Mouse (Mus musculus) spleen, embryonic (tissue): ENCODE data around the gene Slc16a14.

Experiments used
- CTCF ChIA-PET: fragments of 350-600 bp; sonication (Branson Sonifier 250); formaldehyde crosslinking; loops from one replicate; lab custom pipeline; 2022; lab: Charles Lee

Gene Slc16a14

DNA sequence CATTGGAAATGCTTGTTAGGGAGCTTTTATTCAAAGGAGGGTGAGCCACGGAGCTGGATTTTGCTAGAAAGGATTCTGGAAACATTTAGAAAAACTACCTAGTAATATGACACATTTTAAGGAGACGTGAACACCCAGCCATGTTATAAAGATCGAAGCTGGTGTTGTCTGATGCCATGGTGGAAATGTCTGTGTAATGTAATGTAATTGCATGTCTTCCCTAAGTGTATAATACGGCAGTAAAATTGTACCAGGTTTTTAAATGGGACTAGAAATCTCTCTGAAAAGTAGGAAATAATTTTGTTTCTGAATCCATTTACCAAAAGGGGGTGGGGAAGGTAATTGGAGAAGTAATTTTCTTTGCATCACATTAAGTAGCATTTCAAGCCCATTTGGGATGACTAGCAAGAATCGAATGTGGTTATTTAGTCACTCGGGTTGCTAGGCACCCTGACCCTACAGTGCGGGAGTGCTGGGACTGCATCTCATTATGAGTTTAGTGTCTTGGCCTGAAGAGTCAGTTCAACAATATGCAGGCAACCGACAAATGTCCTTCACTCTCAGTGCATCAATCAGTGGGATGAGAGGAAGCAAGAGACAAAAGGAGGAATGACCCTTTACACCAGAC, 24.6 kb downstream of the Slc16a14 start:
- CTCF ChIA-PET = no interaction called here

DNA sequence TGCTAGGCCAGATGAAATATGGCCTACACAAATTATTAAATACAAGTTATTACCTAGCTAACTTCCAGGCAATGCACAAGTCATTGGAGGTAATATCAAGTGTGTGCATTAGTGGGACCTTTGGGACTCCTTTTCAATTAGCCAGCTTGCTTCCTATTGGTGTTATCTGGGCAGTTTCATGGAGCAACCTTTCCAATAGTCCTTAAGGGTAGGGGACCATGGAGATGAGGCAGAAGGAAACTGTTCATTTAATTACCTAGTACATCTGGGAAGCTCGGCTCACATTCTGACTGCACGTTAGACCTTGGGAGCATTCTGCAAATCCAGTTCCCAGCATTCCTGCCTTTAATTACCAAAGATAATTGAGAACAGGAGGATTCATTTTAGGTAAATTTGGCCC, 30.5 kb downstream of the Slc16a14 start:
- CTCF ChIA-PET = no interaction called here

DNA sequence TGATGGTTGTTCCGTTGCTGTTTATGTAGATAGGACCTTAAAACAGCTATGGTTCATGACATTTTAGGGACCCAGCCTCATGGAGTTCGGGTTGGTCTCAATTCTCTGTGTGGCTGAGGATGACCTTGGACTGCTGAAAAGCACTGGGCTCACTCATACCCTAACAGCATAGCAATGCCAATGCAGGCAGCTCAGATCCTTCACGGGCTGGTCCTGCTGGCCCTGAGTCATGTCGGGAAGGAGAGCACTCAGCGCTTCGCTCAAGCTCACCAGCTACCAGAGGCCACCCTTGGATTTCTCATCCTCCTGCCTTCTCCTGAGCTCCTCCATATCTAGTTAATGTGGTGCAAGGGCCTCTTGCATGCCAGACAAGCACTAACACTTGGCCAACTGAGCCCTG, 35.8 kb downstream of the Slc16a14 start:
- CTCF ChIA-PET = no interaction called here

DNA sequence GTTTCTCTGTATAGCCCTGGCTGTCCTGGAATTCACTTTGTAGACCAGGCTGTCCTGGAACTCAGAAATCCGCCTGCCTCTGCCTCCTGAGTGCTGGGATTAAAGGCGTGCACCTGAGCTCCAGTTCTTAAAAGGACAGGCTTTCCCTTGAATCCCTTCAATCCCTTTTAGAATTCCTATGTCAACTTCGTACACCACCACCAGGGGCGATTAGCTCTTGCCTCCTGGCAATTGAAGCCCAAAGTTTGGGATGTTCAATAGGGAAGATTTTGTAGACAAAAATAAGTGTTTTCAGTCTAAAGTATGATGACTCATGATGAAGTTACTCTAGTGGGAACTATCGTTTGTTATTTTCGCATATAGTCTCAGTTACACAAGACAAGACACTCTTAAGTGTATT, 37.6 kb downstream of the Slc16a14 start:
- CTCF ChIA-PET = no interaction called here

DNA sequence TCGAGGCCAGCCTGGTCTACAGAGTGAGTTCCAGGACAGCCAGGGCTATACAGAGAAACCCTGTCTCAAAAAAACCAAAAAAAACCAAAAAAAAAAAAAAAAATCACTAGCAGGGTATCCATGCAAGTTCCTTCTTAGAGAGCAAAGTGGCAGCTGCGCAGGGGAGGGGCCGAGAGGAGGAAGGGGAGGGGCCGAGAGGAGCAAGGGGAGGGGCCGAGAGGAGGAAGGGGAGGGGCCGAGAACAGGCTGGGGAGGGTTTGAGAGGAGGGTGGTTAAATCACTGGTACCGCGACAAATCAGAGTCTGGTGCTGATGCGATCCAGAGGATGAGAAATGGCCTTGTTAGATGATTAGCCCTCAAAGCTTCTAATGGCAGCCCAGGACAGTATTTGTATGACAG, 43.2 kb downstream of the Slc16a14 start:
- CTCF ChIA-PET = no interaction called here

DNA sequence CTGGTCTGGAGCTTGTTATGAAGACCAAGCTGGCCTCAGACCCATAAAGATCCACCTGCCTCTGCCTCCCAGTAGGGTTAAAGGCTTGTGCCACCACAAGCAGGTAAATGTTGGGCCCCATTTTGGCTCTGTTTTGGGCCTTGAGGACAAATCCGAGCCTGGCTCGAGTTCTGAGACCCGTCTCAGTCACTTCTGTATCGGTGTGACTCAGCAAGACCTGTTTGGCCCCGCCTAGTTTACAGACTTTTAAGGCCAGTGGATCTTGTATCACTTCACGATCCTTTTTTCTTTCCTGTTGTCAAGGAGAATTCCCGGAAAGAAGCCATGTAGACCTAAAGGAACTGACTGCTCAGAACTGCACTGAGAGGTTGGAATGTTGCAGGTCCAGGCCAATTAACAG, 44.4 kb downstream of the Slc16a14 start:
- CTCF ChIA-PET = no interaction called here

DNA sequence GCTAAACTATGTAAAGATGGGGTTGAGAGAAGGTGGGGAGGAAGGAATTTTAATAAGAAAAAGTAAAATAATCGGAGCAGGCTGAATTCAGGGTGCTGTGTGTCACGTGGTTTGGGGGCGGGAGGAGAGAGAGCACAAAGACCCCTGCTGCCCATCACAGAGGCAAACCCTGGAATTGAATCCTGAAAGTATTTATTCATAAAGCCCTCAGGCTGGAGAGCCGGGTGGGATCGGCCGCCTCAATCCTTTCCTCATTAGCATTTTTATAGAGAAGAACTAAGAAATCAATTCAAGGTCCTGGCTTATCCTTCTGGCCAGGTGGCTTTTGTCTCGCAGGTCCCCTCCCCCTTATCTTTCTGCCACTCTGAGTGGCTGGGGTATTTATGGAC, 44.9 kb downstream of the Slc16a14 start:
- CTCF ChIA-PET = no interaction called here

DNA sequence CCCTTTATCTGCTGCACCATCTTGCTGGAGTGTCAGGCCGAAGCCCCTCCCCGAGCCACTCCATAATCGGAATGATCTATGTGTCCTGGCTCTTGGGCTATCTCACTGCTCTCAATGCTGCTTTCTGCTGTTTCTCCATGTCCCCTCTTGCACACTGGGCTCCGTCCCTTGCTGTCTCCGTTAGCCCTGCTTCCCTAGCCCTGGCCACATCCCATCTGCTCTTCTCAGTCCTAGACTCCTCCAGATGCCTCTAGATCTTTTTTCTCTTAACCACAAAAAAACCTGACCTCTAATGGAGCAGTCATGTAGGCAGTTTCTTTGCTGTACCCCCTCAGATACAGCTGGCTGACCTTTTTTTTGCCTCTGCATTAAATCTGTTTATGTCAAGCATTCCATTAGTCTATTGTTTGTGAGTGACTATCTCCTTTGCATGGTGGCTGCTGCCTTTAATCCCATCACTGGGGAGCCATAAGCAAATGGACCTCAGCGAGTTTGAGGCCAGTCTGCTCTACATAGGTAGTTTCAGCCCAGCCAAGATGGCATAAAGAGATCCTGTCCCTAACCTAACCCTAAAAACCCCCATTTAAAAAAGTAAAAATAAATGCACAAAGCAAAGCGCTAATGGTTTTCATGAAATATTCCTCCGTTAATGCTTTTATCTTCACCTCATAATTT, 45.5 kb downstream of the Slc16a14 start:
- CTCF ChIA-PET = no interaction called here

DNA sequence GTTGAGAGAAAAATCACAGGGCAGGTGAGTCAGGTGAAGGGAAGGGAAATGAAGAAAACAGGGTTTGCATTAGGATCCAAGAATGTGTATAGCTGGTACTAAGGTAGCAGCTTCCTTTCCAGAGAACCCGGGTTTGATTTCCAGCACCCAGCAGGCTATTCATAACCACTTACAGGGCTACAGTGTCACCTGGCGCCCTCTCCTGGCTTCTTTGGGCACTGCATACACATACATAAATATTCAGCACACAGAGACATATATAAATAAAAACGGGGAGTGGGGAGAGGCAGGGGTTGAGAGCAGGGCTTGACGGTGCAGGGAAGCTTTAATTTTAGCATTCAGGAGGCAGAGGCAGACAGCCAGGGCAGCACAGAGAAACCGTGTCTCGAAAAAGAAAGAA, 49.0 kb downstream of the Slc16a14 start:
- CTCF ChIA-PET = no interaction called here

DNA sequence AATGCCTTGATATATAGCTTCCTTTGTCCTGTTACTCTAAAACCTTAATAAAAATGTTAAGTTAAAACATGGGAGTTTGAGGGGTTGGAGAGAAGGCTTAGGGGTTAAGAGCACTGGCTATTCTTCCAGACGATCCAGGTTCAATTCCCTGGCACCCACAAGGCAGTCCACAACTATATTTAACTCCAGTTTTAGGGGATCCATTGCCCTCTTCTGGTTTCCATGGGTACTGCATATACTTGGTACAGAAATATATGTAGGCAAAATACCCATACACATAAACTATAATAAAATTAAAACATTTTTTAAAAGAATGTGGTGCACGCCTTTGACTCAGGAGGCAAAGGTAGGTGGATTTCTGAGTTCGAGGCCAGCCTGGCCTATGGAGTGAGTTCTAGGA, 49.8 kb downstream of the Slc16a14 start:
- CTCF ChIA-PET = no interaction called here

DNA sequence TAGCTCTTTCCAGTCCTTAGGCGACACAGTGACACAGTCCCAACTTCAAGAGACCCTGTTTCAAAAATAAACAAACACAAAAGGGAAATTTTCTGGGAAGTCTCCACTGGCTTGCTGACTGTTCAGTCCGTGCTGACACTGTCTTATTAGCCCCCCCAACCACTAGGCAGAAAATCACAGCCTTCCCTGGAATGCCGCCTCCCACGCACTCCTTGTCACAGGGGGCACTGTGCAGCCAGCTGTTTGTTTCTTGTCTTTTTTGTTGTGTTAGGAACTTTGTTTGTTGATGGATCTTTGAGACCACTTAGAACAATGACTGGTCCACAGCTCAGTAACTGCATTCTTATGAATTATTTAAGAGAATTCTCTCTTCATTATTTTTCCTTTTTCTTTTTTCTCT, 51.0 kb downstream of the Slc16a14 start:
- CTCF ChIA-PET = no interaction called here

DNA sequence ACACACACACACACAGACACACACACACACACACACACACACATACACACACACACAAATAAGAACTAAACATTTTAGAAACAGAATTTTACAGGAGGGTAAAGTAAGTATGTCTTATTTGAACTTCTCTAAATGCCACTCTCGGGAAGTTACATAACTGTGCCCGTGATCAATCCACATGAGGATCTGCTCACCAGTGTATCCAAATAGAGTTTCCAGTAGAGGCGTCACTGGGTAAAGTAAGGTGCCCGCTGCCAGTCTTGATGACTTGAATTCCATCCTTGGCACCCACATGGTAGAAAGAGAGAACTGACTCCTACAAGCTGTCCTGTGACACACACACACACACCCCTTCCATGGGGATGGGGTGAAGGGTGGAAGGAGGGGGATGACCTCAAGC, 52.0 kb downstream of the Slc16a14 start:
- CTCF ChIA-PET = no interaction called here

DNA sequence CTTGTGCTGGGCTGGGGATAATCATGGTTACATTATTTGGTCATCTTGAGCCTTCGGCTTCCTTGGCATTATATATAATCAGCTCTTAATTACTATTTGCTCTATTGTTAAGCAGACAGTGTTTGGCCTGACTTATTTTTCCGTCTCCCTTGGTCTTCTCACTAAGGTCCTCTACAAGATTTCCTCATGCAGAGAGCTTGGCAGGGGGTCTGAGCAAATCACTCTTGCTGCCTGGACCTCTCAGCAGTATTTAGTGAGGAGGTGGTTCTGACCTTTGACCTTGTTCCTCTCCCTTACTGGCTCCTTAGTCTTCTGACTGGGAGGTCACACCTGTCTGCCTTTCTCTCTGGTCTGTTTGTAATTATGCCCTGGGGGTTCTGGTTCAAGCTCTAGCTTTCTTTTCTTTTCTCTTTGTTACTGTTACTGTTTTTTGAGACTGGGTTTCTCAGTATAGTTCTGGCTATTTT, 52.8 kb downstream of the Slc16a14 start:
- CTCF ChIA-PET = no interaction called here

DNA sequence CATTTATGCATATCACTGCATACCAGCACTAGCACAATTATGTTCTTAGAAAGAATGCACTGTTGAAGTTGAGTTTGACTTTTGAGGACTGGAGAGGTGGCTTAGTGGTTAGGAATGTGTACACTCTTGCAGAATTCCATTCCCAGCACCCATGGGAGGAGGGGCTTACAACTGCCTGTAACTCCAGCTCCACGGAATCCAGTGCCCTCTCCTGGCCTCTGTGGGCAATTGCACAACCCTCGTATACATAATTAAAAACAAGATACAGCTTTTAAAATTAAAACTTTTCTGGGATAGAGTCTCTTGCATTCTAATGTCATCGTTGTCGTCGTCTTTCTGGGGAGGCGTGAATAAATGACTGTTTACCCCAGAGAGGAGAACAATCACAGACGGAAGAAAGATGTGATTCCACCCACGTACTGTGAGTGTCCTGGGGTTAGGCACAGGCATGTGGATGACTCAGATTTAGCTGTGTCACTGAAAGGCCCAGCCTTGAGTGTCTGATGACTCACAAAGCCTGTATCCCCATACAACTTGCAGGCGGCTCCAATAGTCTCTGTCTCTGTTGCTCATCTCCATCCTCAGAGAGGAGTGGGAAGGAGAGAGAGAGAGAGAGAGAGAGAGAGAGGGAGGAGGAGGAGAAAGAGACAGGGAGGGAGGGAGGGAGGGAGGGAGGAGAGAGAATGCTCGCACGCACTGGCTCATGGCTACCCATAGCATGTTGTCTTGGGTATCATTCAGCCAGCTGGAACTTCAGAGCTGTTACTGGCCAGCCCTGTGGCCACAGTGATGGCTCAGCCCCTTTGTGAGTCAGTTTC, 53.5 kb downstream of the Slc16a14 start:
- CTCF ChIA-PET = no interaction called here

DNA sequence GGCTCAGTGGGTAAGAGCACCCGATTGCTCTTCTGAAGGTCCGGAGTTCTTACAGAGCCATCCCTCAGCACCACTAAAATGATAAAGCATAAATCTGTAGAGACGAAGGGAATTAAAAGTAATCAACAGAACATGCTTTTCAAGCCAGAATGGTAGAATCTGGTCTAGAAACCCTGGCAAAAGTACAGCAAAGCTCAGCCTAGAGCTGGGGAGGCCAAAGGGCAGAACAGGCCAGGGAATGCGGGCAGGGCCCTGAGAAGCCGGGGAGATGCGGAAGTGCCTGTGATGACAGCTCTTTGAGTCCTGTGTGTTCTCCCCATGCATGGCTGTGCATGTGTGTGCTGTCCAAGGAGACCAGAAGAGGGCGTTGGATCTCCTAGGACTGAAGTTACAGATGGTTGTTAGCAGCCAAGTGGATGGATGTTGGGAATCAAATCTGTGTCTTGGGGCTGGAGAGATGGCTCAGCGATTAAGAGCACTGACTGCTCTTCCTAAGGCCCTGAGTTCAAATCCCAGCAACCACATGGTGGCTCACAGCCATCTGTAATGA, 55.3 kb downstream of the Slc16a14 start:
- CTCF ChIA-PET = no interaction called here

DNA sequence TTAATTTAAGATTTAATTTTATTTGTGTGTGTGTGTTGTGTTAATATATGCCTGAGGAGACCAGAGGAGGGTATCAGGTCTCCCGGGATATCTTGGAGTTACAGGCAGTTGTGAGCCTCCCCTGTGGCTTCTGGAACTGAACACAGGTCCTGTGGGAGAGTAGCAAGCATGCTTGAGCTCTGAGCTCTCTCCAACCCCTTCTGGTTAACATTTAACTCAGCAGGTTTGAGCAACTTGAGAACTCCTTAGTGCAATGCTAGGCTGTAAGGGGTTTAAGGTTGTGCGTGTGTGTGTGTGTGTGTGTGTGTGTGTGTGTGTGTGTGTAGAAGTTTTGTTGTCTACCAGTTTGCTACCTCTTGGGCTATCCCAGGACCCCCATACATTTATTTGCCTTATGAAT, 57.3 kb downstream of the Slc16a14 start:
- CTCF ChIA-PET = no interaction called here

DNA sequence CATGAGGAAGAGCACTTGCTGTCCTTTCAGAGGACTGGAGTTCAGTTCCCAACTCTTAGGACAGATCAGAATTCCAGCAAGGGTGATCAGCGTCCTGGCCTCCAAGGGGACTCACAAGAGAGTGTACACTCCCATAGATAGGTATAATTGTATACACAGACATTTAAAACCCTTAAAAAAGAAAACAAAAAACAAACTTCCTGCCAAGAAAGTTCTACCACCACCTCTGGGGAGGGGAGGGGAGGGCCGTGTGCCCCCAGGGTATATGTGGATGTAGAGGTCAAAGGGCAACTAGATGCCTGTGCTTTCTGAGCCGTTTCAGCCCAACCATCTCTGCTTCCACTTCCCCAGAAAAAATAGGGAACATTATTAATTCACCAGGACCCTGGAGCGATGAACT, 62.0 kb downstream of the Slc16a14 start:
- CTCF ChIA-PET = no interaction called here

DNA sequence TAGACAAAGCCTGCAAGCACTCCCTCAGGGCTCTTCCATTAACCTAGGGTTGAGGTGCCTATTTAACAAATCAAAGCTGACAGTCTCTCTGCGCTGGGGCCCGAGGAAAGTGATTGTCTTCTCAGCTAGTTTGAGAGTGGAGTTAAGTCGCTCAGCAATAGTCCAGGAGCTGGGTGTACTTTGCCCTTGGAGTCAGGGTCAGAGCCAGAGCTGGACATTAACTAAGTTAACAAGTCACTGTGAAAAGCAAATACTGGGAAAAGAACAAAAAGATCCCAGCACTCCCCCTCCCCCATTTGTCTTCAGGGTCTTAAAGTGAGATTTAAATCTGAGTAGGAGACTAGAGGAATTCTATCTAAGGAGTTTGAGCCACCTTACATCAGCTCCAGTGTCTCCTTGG, 62.8 kb downstream of the Slc16a14 start:
- CTCF ChIA-PET = no interaction called here

DNA sequence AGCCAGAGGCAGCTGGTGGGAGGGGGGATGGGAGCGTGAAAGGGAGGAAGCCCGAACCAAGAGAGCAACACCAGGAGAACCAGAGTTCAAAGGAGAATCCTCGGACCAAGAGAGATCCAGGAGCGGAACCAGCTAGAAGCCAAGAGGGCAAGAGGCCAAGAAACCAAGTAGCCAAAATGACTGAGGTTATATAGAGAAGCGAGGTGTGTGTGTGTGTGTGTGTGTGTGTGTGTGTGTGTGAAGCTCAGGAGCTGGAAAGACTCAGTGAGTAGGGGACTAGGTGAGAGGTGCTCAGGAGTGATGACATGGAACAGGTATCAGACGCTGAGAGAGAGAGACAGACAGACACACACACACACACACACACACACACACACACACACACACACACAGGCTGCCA, 63.8 kb downstream of the Slc16a14 start:
- CTCF ChIA-PET = no interaction called here

DNA sequence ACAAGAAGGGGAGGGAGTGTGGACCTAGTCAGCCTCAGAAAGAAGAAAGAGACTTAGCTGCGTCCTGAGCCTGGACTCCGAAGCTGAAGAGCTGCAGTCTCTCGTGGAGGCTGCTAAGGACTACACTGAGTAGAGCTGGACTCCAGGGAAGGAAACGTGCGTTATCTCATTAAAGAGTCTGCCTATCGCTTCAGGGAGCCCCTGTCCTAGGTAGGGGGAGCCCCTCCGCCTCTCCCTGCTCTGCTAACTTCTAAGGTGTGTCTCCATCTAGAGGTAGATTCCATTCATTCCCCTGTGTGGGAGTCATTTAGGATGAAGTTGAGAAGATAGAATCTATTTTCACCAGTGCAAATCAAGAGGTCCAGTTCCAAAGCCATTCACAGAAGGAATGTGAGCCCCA, 65.4 kb downstream of the Slc16a14 start:
- CTCF ChIA-PET = no interaction called here

DNA sequence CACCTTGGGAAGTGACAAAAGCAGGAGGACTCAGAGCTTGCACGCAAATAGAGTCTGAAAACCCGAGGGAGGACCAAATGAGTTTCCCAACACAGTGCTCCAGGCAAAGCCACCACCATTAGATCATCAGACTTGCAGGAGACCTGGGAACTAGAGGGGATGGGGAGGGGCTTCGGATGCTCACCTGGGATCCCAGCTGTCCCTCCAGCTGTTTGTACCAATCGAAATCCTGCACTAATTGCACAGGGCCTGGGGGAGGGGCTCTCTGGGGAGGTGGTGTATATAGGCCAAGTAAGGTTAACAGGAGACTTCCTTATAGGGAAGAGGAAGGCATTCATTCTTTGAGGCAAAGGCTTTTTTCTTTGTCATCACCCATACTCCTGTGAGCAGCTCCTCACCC, 66.1 kb downstream of the Slc16a14 start:
- CTCF ChIA-PET = no interaction called here

DNA sequence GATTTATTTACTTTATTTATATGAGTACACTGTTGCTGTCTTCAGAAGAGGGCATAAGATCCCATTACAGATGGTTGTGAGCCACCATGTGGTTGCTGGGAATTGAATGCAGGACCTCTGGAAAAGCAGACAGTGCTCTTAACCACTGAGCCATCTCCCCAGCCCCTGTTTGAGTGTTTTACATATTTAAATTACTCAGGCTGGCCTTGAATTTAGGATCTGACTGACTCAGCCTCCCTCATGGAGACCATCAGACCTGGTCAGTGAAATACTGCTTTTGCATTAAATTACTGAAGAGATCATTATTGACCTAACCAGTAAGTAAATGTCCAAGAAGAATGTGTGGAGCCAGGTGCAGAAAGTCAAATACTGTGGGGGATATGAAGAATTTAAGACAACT, 66.6 kb downstream of the Slc16a14 start:
- CTCF ChIA-PET = no interaction called here
